In the genomic region with DNA sequence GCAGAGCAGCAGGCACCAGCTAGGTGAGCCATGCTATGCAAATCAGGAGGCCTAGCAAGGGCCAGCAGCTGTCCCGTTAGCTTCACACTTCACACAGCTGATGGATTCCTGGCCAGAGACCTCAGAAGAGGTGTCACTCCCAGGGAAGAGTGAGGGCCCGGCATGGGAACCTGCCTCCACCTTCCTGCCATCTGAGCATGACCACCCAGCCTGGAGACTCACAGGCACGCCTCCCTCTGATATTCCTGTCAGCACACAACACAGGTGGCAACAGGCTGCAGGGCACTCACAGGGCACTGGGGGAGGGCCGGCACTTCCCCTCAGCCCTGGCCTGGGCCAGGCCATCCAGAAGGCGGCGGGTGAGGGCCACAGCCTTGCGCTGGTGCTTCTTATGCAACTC, we compare ENCODE assay signal across 20 mouse cellular contexts. TPM values are rescaled to one million over a fixed set of nuclear protein-coding genes. Genes with fewer than 3 reads are reported as not detected.
DNase-seq lines count a peak whose midpoint lies in the region; ATAC-seq lines count a peak whose summit lies in the region.
"Had no signal": no experiment of that assay in that cellular context is flagged by ENCODE, and none has a peak within 500 bp of the region (broad histone marks: within the 10 kb centered on the region; RNA-seq: fewer than 3 reads in every experiment).

No protein-coding gene starts in this region.

- H3K4me2 ChIP-seq in hindbrain, embryonic 12.5 days (replicated peaks): no peak overlapping the region
- no peak overlapping the region for H3K4me2 ChIP-seq in hindbrain, embryonic 16.5 days (ENCODE audit: low read length)
- H3K4me2 ChIP-seq: hindbrain, embryonic 15.5 days; limb, embryonic 15.5 days; midbrain, embryonic 13.5 days had no signal

- no peaks in the 10 kb centered on the region for H3K9me3 ChIP-seq in hindbrain, embryonic 12.5 days (replicated peaks)
- no peaks in the 10 kb centered on the region for H3K9me3 ChIP-seq in hindbrain, embryonic 16.5 days (ENCODE audit: control insufficient read depth, low read length)
- H3K9me3 ChIP-seq in embryonic facial prominence, embryonic 10.5 days: no peaks in the 10 kb centered on the region
- H3K9me3 ChIP-seq in limb, embryonic 10.5 days (replicated peaks): no peaks in the 10 kb centered on the region
- H3K9me3 ChIP-seq: hindbrain, embryonic 15.5 days; limb, embryonic 15.5 days; midbrain, embryonic 13.5 days had no signal

- no peak overlapping the region for H3K27ac ChIP-seq in hindbrain, embryonic 12.5 days
- H3K27ac ChIP-seq in hindbrain, embryonic 16.5 days (ENCODE audit: low read depth, low read length): no peak overlapping the region
- no peak overlapping the region; the same call in 1 of the 2 replicates for H3K27ac ChIP-seq in embryonic facial prominence, embryonic 10.5 days (replicated peaks)
- 0 out of 2 replicates have a peak overlapping the region, but pooled peaks have one; percentile 10 for H3K27ac ChIP-seq in limb, embryonic 10.5 days
- H3K27ac ChIP-seq: hindbrain, embryonic 15.5 days; limb, embryonic 15.5 days; midbrain, embryonic 13.5 days had no signal

- H3K4me1 ChIP-seq in hindbrain, embryonic 12.5 days: peaks cover 14% of the 10 kb centered on the region
- H3K4me1 ChIP-seq in hindbrain, embryonic 16.5 days (ENCODE audit: control insufficient read depth, insufficient read depth, low read depth, low read length): peaks cover 11% of the 10 kb centered on the region
- peaks cover 19% of the 10 kb centered on the region for H3K4me1 ChIP-seq in embryonic facial prominence, embryonic 10.5 days
- peaks cover 23% of the 10 kb centered on the region for H3K4me1 ChIP-seq in limb, embryonic 10.5 days

- no peaks in the 10 kb centered on the region for H3K27me3 ChIP-seq in hindbrain, embryonic 12.5 days
- H3K27me3 ChIP-seq in hindbrain, embryonic 16.5 days (replicated peaks; ENCODE audit: control insufficient read depth, insufficient read depth, low read length): no peaks in the 10 kb centered on the region
- no peaks in the 10 kb centered on the region for H3K27me3 ChIP-seq in embryonic facial prominence, embryonic 10.5 days (replicated peaks; ENCODE audit: low read depth, poor library complexity, severe bottlenecking)
- H3K27me3 ChIP-seq in limb, embryonic 10.5 days (ENCODE audit: low read depth, poor library complexity, severe bottlenecking): no peaks in the 10 kb centered on the region
- H3K27me3 ChIP-seq: hindbrain, embryonic 15.5 days; limb, embryonic 15.5 days; midbrain, embryonic 13.5 days had no signal

- WGBS in hindbrain, embryonic 12.5 days: 86% methylated on average over 7 of the region's 7 CpGs
- 96% methylated on average over 7 of the region's 7 CpGs for WGBS in hindbrain, embryonic 16.5 days
- 87% methylated on average over 7 of the region's 7 CpGs for WGBS in embryonic facial prominence, embryonic 10.5 days
- WGBS in limb, embryonic 10.5 days: 69% methylated on average over 7 of the region's 7 CpGs

- H3K9ac ChIP-seq in hindbrain, embryonic 12.5 days: 0 out of 2 replicates have a peak overlapping the region, but pooled peaks have one; percentile 4
- no peak overlapping the region for H3K9ac ChIP-seq in hindbrain, embryonic 16.5 days (ENCODE audit: low read depth, low read length)
- H3K9ac ChIP-seq: hindbrain, embryonic 15.5 days; limb, embryonic 15.5 days; midbrain, embryonic 13.5 days had no signal

- DNase-seq in cerebellum, adult 11 months: peak; percentile 23
- no peak for DNase-seq in cerebellum, postnatal 10 days
- no peak for DNase-seq in embryonic facial prominence, embryonic 10.5 days (ENCODE audit: low spot score)
- no peak for DNase-seq in limb, embryonic 10.5 days (ENCODE audit: low spot score)
- no peak for DNase-seq in layer of hippocampus, adult 11-12 months (ENCODE audit: low spot score)
- DNase-seq: adrenal gland, postnatal 14 days; cerebellum, adult 8-10 months; kidney, adult 8-10 months; kidney, postnatal 36 days; lung, adult 18-20 months; retina, postnatal 1 day; right cerebral cortex, postnatal 4 days; thymus, postnatal 4 days had no signal

- peaks cover 12% of the 10 kb centered on the region for H3K36me3 ChIP-seq in hindbrain, embryonic 12.5 days
- H3K36me3 ChIP-seq in hindbrain, embryonic 16.5 days (ENCODE audit: control insufficient read depth, insufficient read depth, low read length): peaks cover 6% of the 10 kb centered on the region; the same call in 1 of the 2 replicates
- peaks cover 69% of the 10 kb centered on the region for H3K36me3 ChIP-seq in embryonic facial prominence, embryonic 10.5 days (replicated peaks)
- H3K36me3 ChIP-seq in limb, embryonic 10.5 days: peaks cover 64% of the 10 kb centered on the region
- H3K36me3 ChIP-seq: hindbrain, embryonic 15.5 days had no signal

- H3K4me3 ChIP-seq in hindbrain, embryonic 12.5 days: no peak overlapping the region
- no peak overlapping the region for H3K4me3 ChIP-seq in hindbrain, embryonic 16.5 days (ENCODE audit: low read length)
- H3K4me3 ChIP-seq in embryonic facial prominence, embryonic 10.5 days: 0 out of 2 replicates have a peak overlapping the region, but pooled peaks have one; percentile 1
- no peak overlapping the region for H3K4me3 ChIP-seq in limb, embryonic 10.5 days
- H3K4me3 ChIP-seq: hindbrain, embryonic 15.5 days; limb, embryonic 15.5 days; midbrain, embryonic 13.5 days had no signal

- no peak for ATAC-seq in hindbrain, embryonic 12.5 days (ENCODE audit: low FRiP score)
- no peak for ATAC-seq in hindbrain, embryonic 16.5 days
- ATAC-seq in CD4-positive, CD25-positive, alpha-beta regulatory T cell, adult 4 months: no peak
- ATAC-seq: forebrain, embryonic 14.5 days; midbrain, embryonic 13.5 days had no signal

RNA-seq across cellular contexts. Expression of gene Gpr137, which starts 13.1 kb away (rescaled TPM):
- polyA plus RNA-seq in hindbrain, embryonic 12.5 days (2016; fragmentation: Nextera tagmentation; extraction: Ambion mirVana): 40.6 and 47.6 TPM in 2 replicates
- 67.1 and 77.6 TPM in 2 replicates for polyA plus RNA-seq in hindbrain, embryonic 16.5 days (2015; fragmentation: Nextera tagmentation; extraction: Ambion mirVana)
- 26.9 and 27.5 TPM in 2 replicates for polyA plus RNA-seq in embryonic facial prominence, embryonic 10.5 days (2016; fragmentation: Nextera tagmentation; extraction: Ambion mirVana)
- 21.6 and 24.4 TPM in 2 replicates for polyA plus RNA-seq in limb, embryonic 10.5 days (2016; fragmentation: Nextera tagmentation; extraction: Ambion mirVana)
- 10 to 100 TPM in 1 of 2 experiments, 1 to 10 TPM in 1; 8.4 to 11.4 TPM for polyA plus RNA-seq in CD4-positive, CD25-positive, alpha-beta regulatory T cell, adult 4 months (2017; shearing (Covaris generic))

RNA-seq across cellular contexts. Expression of gene Bad, which starts 13.8 kb away (rescaled TPM):
- polyA plus RNA-seq in hindbrain, embryonic 12.5 days (2016; fragmentation: Nextera tagmentation; extraction: Ambion mirVana): 67.7 and 71.7 TPM in 2 replicates
- 96.0 and 109 TPM in 2 replicates for polyA plus RNA-seq in hindbrain, embryonic 16.5 days (2015; fragmentation: Nextera tagmentation; extraction: Ambion mirVana)
- polyA plus RNA-seq in embryonic facial prominence, embryonic 10.5 days (2016; fragmentation: Nextera tagmentation; extraction: Ambion mirVana): 53.4 and 55.1 TPM in 2 replicates
- 51.8 and 55.3 TPM in 2 replicates for polyA plus RNA-seq in limb, embryonic 10.5 days (2016; fragmentation: Nextera tagmentation; extraction: Ambion mirVana)
- 10 to 100 TPM; 36.8 to 49.6 TPM for polyA plus RNA-seq in CD4-positive, CD25-positive, alpha-beta regulatory T cell, adult 4 months (2017; shearing (Covaris generic))

RNA-seq across cellular contexts. Expression of gene Ppp1r14b, which starts 19.3 kb away (rescaled TPM):
- polyA plus RNA-seq in hindbrain, embryonic 12.5 days (2016; fragmentation: Nextera tagmentation; extraction: Ambion mirVana): 259 and 281 TPM in 2 replicates
- 89.4 and 96.8 TPM in 2 replicates for polyA plus RNA-seq in hindbrain, embryonic 16.5 days (2015; fragmentation: Nextera tagmentation; extraction: Ambion mirVana)
- polyA plus RNA-seq in embryonic facial prominence, embryonic 10.5 days (2016; fragmentation: Nextera tagmentation; extraction: Ambion mirVana): 217 and 235 TPM in 2 replicates
- polyA plus RNA-seq in limb, embryonic 10.5 days (2016; fragmentation: Nextera tagmentation; extraction: Ambion mirVana): 245 and 281 TPM in 2 replicates
- 10 to 100 TPM in 1 of 2 experiments, 1 to 10 TPM in 1; 9.3 to 23.8 TPM for polyA plus RNA-seq in CD4-positive, CD25-positive, alpha-beta regulatory T cell, adult 4 months (2017; shearing (Covaris generic))

RNA-seq across cellular contexts. Expression of gene Plcb3, which starts 20.8 kb away (rescaled TPM):
- 27.9 and 29.3 TPM in 2 replicates for polyA plus RNA-seq in hindbrain, embryonic 12.5 days (2016; fragmentation: Nextera tagmentation; extraction: Ambion mirVana)
- 13.1 and 13.8 TPM in 2 replicates for polyA plus RNA-seq in hindbrain, embryonic 16.5 days (2015; fragmentation: Nextera tagmentation; extraction: Ambion mirVana)
- 32.8 and 37.0 TPM in 2 replicates for polyA plus RNA-seq in embryonic facial prominence, embryonic 10.5 days (2016; fragmentation: Nextera tagmentation; extraction: Ambion mirVana)
- 29.2 and 37.8 TPM in 2 replicates for polyA plus RNA-seq in limb, embryonic 10.5 days (2016; fragmentation: Nextera tagmentation; extraction: Ambion mirVana)
- polyA plus RNA-seq in CD4-positive, CD25-positive, alpha-beta regulatory T cell, adult 4 months (2017; shearing (Covaris generic)): 1 to 10 TPM; 3.2 to 3.4 TPM

RNA-seq across cellular contexts. Expression of gene Kcnk4, which starts 21.1 kb away (rescaled TPM):
- 0.14 and 0.19 TPM in 2 replicates for polyA plus RNA-seq in hindbrain, embryonic 12.5 days (2016; fragmentation: Nextera tagmentation; extraction: Ambion mirVana)
- polyA plus RNA-seq in hindbrain, embryonic 16.5 days (2015; fragmentation: Nextera tagmentation; extraction: Ambion mirVana): 14.4 and 19.1 TPM in 2 replicates
- polyA plus RNA-seq in embryonic facial prominence, embryonic 10.5 days (2016; fragmentation: Nextera tagmentation; extraction: Ambion mirVana): 0.23 TPM in 1 of 2 replicates, not detected in the other
- 0.11 TPM in 1 of 2 replicates, not detected in the other for polyA plus RNA-seq in limb, embryonic 10.5 days (2016; fragmentation: Nextera tagmentation; extraction: Ambion mirVana)
- not detected for polyA plus RNA-seq in CD4-positive, CD25-positive, alpha-beta regulatory T cell, adult 4 months (2017; shearing (Covaris generic))
